Mouse (Mus musculus) left cerebral cortex, adult 6 months (tissue): ENCODE results near the gene Gm4907. TPM values are rescaled to one million over a fixed set of nuclear protein-coding genes. Genes with fewer than 3 reads are reported as not detected.

Experiments
- long read RNA-seq, 2 experiments: library from polyadenylated mRNA; unstranded; transcript quantifications; one replicate each; pipeline ENCODE4 v2.0.0; 2019 to 2020
- polyA plus RNA-seq: library from polyadenylated mRNA; unstranded; fragments of <200 nt; fragmentation: Nextera tagmentation; gene quantifications from 2 replicates; pipeline ENCODE4 v1.2.3, GENCODE M21; 2021

The Gm4907 gene
- polyA plus RNA-seq = not detected in 2 replicates
- long read RNA-seq, experiment 1 = 0 reads
- long read RNA-seq, experiment 2 = 0 reads

DNA sequence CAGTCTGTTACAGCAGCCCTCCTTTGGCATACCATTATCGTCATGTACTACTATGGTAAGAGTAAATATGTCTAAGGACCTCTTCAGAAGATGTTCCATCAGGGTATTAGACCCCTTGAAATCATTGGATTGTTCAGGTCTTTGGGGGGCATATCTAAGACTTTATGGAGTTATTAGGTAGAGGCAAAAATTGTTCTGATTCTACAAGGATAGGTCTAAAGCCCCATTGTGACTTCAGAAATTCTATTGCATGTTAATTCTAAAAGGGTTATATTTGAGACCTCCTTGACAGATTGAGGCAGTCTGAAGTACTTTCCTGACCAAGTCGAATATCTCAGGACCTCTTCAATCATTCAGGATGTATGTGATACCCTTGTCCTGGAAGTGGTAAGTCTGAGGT lies at the start of gene Gm4907:
TSS of gene Gm4907 (plus strand) at position 301 of the 400 bp plus-strand sequence.

Other genes starting within 250 kb of the Gm4907 start
- gene Wdr44, start 189.5 kb upstream of the Gm4907 start, polyA plus RNA-seq = 3.7 and 10.1 TPM in 2 replicates
- gene Gm4985, start 76.4 kb downstream of the Gm4907 start, polyA plus RNA-seq = not detected in 2 replicates